Mouse (Mus musculus) E14TG2a.4 (cell line): ENCODE data around the gene Unc5c.

Source experiments
- CTCF ChIP-seq: conservative IDR thresholded peaks from 2 replicates; pipeline ENCODE4 v1.5.1; 2014; ENCODE audit warnings: low read length
- POU5F1 ChIP-seq: IDR thresholded peaks from 2 replicates; pipeline ENCODE4 v1.6.1; 2014; ENCODE audit warnings: low read length, borderline replicate concordance

DNA sequence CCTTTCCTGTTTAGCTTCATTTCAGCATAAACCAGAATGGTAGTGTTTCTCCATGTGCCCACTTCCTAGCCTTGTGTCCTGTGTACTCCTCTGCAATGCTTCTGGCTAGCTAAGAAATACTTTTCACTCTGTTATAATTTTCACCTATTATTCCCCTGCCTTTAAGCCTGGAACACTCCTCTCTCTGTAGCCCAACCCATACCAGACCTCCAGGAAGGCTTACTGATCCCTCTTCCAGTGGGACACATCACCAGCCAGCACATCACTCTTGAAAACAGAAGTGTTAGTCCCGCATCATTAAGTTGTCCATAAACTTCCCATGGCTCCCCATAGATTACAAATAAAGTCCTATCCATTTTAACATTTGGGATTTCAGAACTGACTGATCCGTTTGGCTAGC lies 328.7 kb downstream of the Unc5c start:
- no peak for TF ChIP-seq CTCF
- TF ChIP-seq POU5F1, result no peak
